Mouse (Mus musculus): ENCODE data around the gene D17Wsu92e. TPM values are rescaled to one million over a fixed set of nuclear protein-coding genes. Genes with fewer than 3 reads are reported as not detected.
A peak's percentile ranks its signal among the peaks of the same experiment; 100 is the strongest.

The D17Wsu92e gene
- polyA plus RNA-seq, 1 experiment from 2014 or later: 23.8 TPM

GRCm38 (mm10) chr17:27777823-27778222 lies 42.6 kb downstream of the D17Wsu92e start:
- 46% methylated on average over 6 of the region's 6 CpGs for WGBS (ENCODE audit: insufficient replicate concordance)
- peak overlapping the region; percentile 32 for H3K9ac ChIP-seq (replicated peaks)
- ATAC-seq: peak; percentile 45
- no peaks in the 10 kb centered on the region for H3K9me3 ChIP-seq (ENCODE audit: low read length)
- peak; percentile 10; the same call in 1 of the 2 replicates for TF ChIP-seq EP300 (IDR thresholded peaks at IDR 0.05; ENCODE audit: low read depth)
- TF ChIP-seq CTCF (IDR thresholded peaks at IDR 0.05; ENCODE audit: low read depth): no peak
- DNase-seq: peak; percentile 65
- peaks cover 26% of the 10 kb centered on the region; the same call in 1 of the 2 replicates for H3K4me1 ChIP-seq (ENCODE audit: insufficient read depth)
- peak overlapping the region; percentile 8 for H3K4me3 ChIP-seq (ENCODE audit: low read depth, low read length)
- H3K4me2 ChIP-seq (ENCODE audit: low read depth, low read length): peak overlapping the region; percentile 56
- H3K36me3 ChIP-seq (replicated peaks; ENCODE audit: insufficient read depth, low read length): peaks cover 29% of the 10 kb centered on the region
- H3K27me3 ChIP-seq (ENCODE audit: insufficient read depth, low read length): no peaks in the 10 kb centered on the region
- H3K27ac ChIP-seq (ENCODE audit: low read depth): peak overlapping the region; percentile 90

GRCm38 (mm10) chr17:27774198-27774597 lies 46.2 kb downstream of the D17Wsu92e start:
- TF ChIP-seq EP300 (IDR thresholded peaks at IDR 0.05; ENCODE audit: low read depth) (no peak), CTCF (IDR thresholded peaks at IDR 0.05; ENCODE audit: low read depth) (no peak)
- DNase-seq: no peak
- H3K9ac ChIP-seq (replicated peaks): no peak overlapping the region
- 84% methylated on average over 3 of the region's 3 CpGs for WGBS (ENCODE audit: insufficient replicate concordance)
- H3K4me3 ChIP-seq (ENCODE audit: low read depth, low read length): no peak overlapping the region
- no peak for ATAC-seq
- H3K27me3 ChIP-seq (ENCODE audit: insufficient read depth, low read length): no peaks in the 10 kb centered on the region
- peaks cover 24% of the 10 kb centered on the region for H3K36me3 ChIP-seq (replicated peaks; ENCODE audit: insufficient read depth, low read length)
- H3K4me2 ChIP-seq (ENCODE audit: low read depth, low read length): no peak overlapping the region
- no peak overlapping the region for H3K27ac ChIP-seq (ENCODE audit: low read depth)
- H3K4me1 ChIP-seq (ENCODE audit: insufficient read depth): peaks cover 14% of the 10 kb centered on the region; the same call in 1 of the 2 replicates
- H3K9me3 ChIP-seq (ENCODE audit: low read length): no peaks in the 10 kb centered on the region

GRCm38 (mm10) chr17:27771616-27772015 lies 48.8 kb downstream of the D17Wsu92e start:
- Histone ChIP-seq H3K36me3 (replicated peaks; ENCODE audit: insufficient read depth, low read length) (peaks cover 35% of the 10 kb centered on the region), H3K4me2 (ENCODE audit: low read depth, low read length) (no peak overlapping the region), H3K9ac (replicated peaks) (no peak overlapping the region), H3K27me3 (ENCODE audit: insufficient read depth, low read length) (no peaks in the 10 kb centered on the region), H3K4me3 (ENCODE audit: low read depth, low read length) (no peak overlapping the region), H3K4me1 (ENCODE audit: insufficient read depth) (no peaks in the 10 kb centered on the region; the same call in 1 of the 2 replicates), H3K9me3 (ENCODE audit: low read length) (no peaks in the 10 kb centered on the region), H3K27ac (ENCODE audit: low read depth) (no peak overlapping the region)
- TF ChIP-seq CTCF (IDR thresholded peaks at IDR 0.05; ENCODE audit: low read depth): no peak
- no peak for TF ChIP-seq EP300 (IDR thresholded peaks at IDR 0.05; ENCODE audit: low read depth)
- DNase-seq (no peak), ATAC-seq (no peak)
- WGBS (ENCODE audit: insufficient replicate concordance): 87% methylated on average over 6 of the region's 6 CpGs

- no peak overlapping the region for H3K9ac ChIP-seq (replicated peaks)
- H3K27ac ChIP-seq (ENCODE audit: low read depth): no peak overlapping the region
- no peaks in the 10 kb centered on the region for H3K27me3 ChIP-seq (ENCODE audit: insufficient read depth, low read length)
- H3K4me2 ChIP-seq (ENCODE audit: low read depth, low read length): no peak overlapping the region
- 63% methylated on average over 8 of the region's 8 CpGs for WGBS (ENCODE audit: insufficient replicate concordance)
- peak; percentile 80 for DNase-seq
- peaks cover 6% of the 10 kb centered on the region for H3K9me3 ChIP-seq (ENCODE audit: low read length)
- peaks cover 38% of the 10 kb centered on the region for H3K36me3 ChIP-seq (replicated peaks; ENCODE audit: insufficient read depth, low read length)
- peak; percentile 82 for ATAC-seq
- no peaks in the 10 kb centered on the region for H3K4me1 ChIP-seq (ENCODE audit: insufficient read depth)
- TF ChIP-seq CTCF (IDR thresholded peaks at IDR 0.05; ENCODE audit: low read depth): peak; percentile 94
- TF ChIP-seq EP300 (IDR thresholded peaks at IDR 0.05; ENCODE audit: low read depth): no peak
- no peak overlapping the region for H3K4me3 ChIP-seq (ENCODE audit: low read depth, low read length)
These were observed 51.5 kb downstream of the D17Wsu92e start for GRCm38 (mm10) chr17:27768817-27769542.

- H3K27ac ChIP-seq (ENCODE audit: low read depth): no peak overlapping the region
- H3K4me3 ChIP-seq (ENCODE audit: low read depth, low read length): no peak overlapping the region
- DNase-seq (no peak), ATAC-seq (no peak)
- H3K4me1 ChIP-seq (ENCODE audit: insufficient read depth): no peaks in the 10 kb centered on the region
- peaks cover 6% of the 10 kb centered on the region for H3K9me3 ChIP-seq (ENCODE audit: low read length)
- no peak overlapping the region for H3K9ac ChIP-seq (replicated peaks)
- WGBS (ENCODE audit: insufficient replicate concordance): 65% methylated on average over 12 of the region's 12 CpGs
- TF ChIP-seq EP300 (IDR thresholded peaks at IDR 0.05; ENCODE audit: low read depth) (no peak), CTCF (IDR thresholded peaks at IDR 0.05; ENCODE audit: low read depth) (no peak)
- H3K36me3 ChIP-seq (replicated peaks; ENCODE audit: insufficient read depth, low read length): peaks cover 40% of the 10 kb centered on the region
- no peak overlapping the region for H3K4me2 ChIP-seq (ENCODE audit: low read depth, low read length)
- no peaks in the 10 kb centered on the region for H3K27me3 ChIP-seq (ENCODE audit: insufficient read depth, low read length)
These were observed 52.9 kb downstream of the D17Wsu92e start for GRCm38 (mm10) chr17:27767543-27767942.

- no peak for ATAC-seq
- Histone ChIP-seq H3K4me1 (ENCODE audit: insufficient read depth) (no peaks in the 10 kb centered on the region), H3K9me3 (ENCODE audit: low read length) (peaks cover 6% of the 10 kb centered on the region), H3K9ac (replicated peaks) (no peak overlapping the region), H3K36me3 (replicated peaks; ENCODE audit: insufficient read depth, low read length) (peaks cover 38% of the 10 kb centered on the region), H3K4me3 (ENCODE audit: low read depth, low read length) (no peak overlapping the region), H3K27me3 (ENCODE audit: insufficient read depth, low read length) (no peaks in the 10 kb centered on the region), H3K27ac (ENCODE audit: low read depth) (no peak overlapping the region), H3K4me2 (ENCODE audit: low read depth, low read length) (no peak overlapping the region)
- no peak for DNase-seq
- WGBS (ENCODE audit: insufficient replicate concordance): 69% methylated on average over 5 of the region's 5 CpGs
- TF ChIP-seq EP300 (IDR thresholded peaks at IDR 0.05; ENCODE audit: low read depth): no peak
- no peak for TF ChIP-seq CTCF (IDR thresholded peaks at IDR 0.05; ENCODE audit: low read depth)
These were observed 53.3 kb downstream of the D17Wsu92e start for GRCm38 (mm10) chr17:27767120-27767519.
